8 mouse cellular contexts compared by ENCODE assay signal in genomic region chr4:119338861-119339361, GRCm38 (mm10). TPM values are rescaled to one million over a fixed set of nuclear protein-coding genes. Genes with fewer than 3 reads are reported as not detected.
DNase-seq lines count a peak whose midpoint lies in the region; ATAC-seq and TF ChIP-seq lines count a peak whose summit lies in the region.

No protein-coding gene starts in this region.

- H3K27me3 ChIP-seq in C2C12 (ENCODE audit: control insufficient read depth, insufficient read depth, insufficient read length): peaks cover 8% of the 10 kb centered on the region
- H3K27me3 ChIP-seq in heart, embryonic 13.5 days (replicated peaks): no peaks in the 10 kb centered on the region
- H3K27me3 ChIP-seq in liver, embryonic 16.5 days (ENCODE audit: control insufficient read depth, insufficient read depth, low read depth, low read length): no peaks in the 10 kb centered on the region
- no peaks in the 10 kb centered on the region for H3K27me3 ChIP-seq in neural tube, embryonic 12.5 days (replicated peaks)

- H3K4me2 ChIP-seq in heart, embryonic 13.5 days: peak overlapping the region; percentile 52
- H3K4me2 ChIP-seq in liver, embryonic 16.5 days (ENCODE audit: low read depth, low read length): no peak overlapping the region; the same call in 1 of the 2 replicates
- peak overlapping the region; percentile 24 for H3K4me2 ChIP-seq in neural tube, embryonic 12.5 days (replicated peaks)

- H3ac ChIP-seq in C2C12 (ENCODE audit: control insufficient read depth, insufficient read length, low read depth): no peak overlapping the region

- DNase-seq in R1 (ENCODE audit: low read depth, low spot score): peak; percentile 78
- peak; percentile 33 to 48 for DNase-seq in kidney, postnatal 25 days
- peak; percentile 69 for DNase-seq in thymus, postnatal 4 days

- ATAC-seq in common myeloid progenitor, adult 5-6 weeks (replicated peaks; ENCODE audit: low read depth, poor library complexity, severe bottlenecking): peak; percentile 86
- ATAC-seq in heart, embryonic 13.5 days (ENCODE audit: extremely low read depth, insufficient number of reproducible peaks, low FRiP score, low TSS enrichment): no peak
- 0 out of 2 replicates have a peak, but pooled peaks have one; percentile 9 for ATAC-seq in liver, embryonic 16.5 days (ENCODE audit: low read depth)
- peak; percentile 95 for ATAC-seq in neural tube, embryonic 12.5 days (ENCODE audit: low FRiP score, low read depth)

- H3K36me3 ChIP-seq in C2C12 (ENCODE audit: control insufficient read depth, insufficient read depth): no peaks in the 10 kb centered on the region
- H3K36me3 ChIP-seq in heart, embryonic 13.5 days: no peaks in the 10 kb centered on the region
- H3K36me3 ChIP-seq in liver, embryonic 16.5 days (ENCODE audit: control insufficient read depth, insufficient read depth): no peaks in the 10 kb centered on the region
- no peaks in the 10 kb centered on the region for H3K36me3 ChIP-seq in neural tube, embryonic 12.5 days

- no peak overlapping the region for H3K4me3 ChIP-seq in C2C12 (ENCODE audit: insufficient read depth, poor library complexity, severe bottlenecking)
- H3K4me3 ChIP-seq in heart, embryonic 13.5 days: no peak overlapping the region
- H3K4me3 ChIP-seq in liver, embryonic 16.5 days (ENCODE audit: low read depth, low read length): no peak overlapping the region
- no peak overlapping the region for H3K4me3 ChIP-seq in neural tube, embryonic 12.5 days

- H3K27ac ChIP-seq in heart, embryonic 13.5 days (replicated peaks): no peak overlapping the region
- no peak overlapping the region for H3K27ac ChIP-seq in liver, embryonic 16.5 days (ENCODE audit: low read length)
- H3K27ac ChIP-seq in neural tube, embryonic 12.5 days: no peak overlapping the region

- 8% methylated on average over 10 of the region's 10 CpGs for WGBS in heart, embryonic 13.5 days
- WGBS in liver, embryonic 16.5 days (ENCODE audit: insufficient replicate concordance): 5% methylated on average over 10 of the region's 10 CpGs
- 4% methylated on average over 10 of the region's 10 CpGs for WGBS in neural tube, embryonic 12.5 days

- H3K4me1 ChIP-seq in heart, embryonic 13.5 days: no peaks in the 10 kb centered on the region
- no peaks in the 10 kb centered on the region for H3K4me1 ChIP-seq in liver, embryonic 16.5 days (ENCODE audit: control insufficient read depth, low read depth, low read length)
- H3K4me1 ChIP-seq in neural tube, embryonic 12.5 days: no peaks in the 10 kb centered on the region

- TF ChIP-seq CTCF in C2C12 (IDR thresholded peaks at IDR 0.05; ENCODE audit: control insufficient read depth, insufficient read depth, insufficient read length): no peak

- H3K79me3 ChIP-seq in C2C12 (ENCODE audit: low read depth): no peaks in the 10 kb centered on the region

- peak overlapping the region; percentile 69 for H3K9ac ChIP-seq in heart, embryonic 13.5 days
- H3K9ac ChIP-seq in liver, embryonic 16.5 days (ENCODE audit: low read depth, low read length): no peak overlapping the region
- H3K9ac ChIP-seq in neural tube, embryonic 12.5 days: 0 out of 2 replicates have a peak overlapping the region, but pooled peaks have one; percentile 1

- no peaks in the 10 kb centered on the region for H3K79me2 ChIP-seq in C2C12 (ENCODE audit: control insufficient read depth, insufficient read depth)

- no peaks in the 10 kb centered on the region for H3K9me3 ChIP-seq in heart, embryonic 13.5 days
- H3K9me3 ChIP-seq in liver, embryonic 16.5 days (replicated peaks; ENCODE audit: control insufficient read depth, low read length): no peaks in the 10 kb centered on the region
- no peaks in the 10 kb centered on the region for H3K9me3 ChIP-seq in neural tube, embryonic 12.5 days

TF ChIP-seq in C2C12, 6 proteins besides CTCF, POLR2A, EP300 and RAD21:
- TF ChIP-seq FOSL1 (IDR thresholded peaks at IDR 0.05; ENCODE audit: insufficient read depth, low read length, poor library complexity, severe bottlenecking): no peak
- TF ChIP-seq CEBPB (IDR thresholded peaks at IDR 0.05; ENCODE audit: low read depth): peak; percentile 7

RNA-seq across cellular contexts. Expression of gene Ppih, which starts 18.6 kb away (rescaled TPM):
- 68.2 TPM for polyA plus RNA-seq in C2C12 (2012; fragmentation: generic; extraction: Trizol)
- 118 and 146 TPM in 2 replicates for total RNA-seq in common myeloid progenitor, adult 5-6 weeks (2017)
- 50.7 and 60.6 TPM in 2 replicates for polyA plus RNA-seq in heart, embryonic 13.5 days (2015; fragmentation: Nextera tagmentation; extraction: Ambion mirVana)
- 37.7 and 45.8 TPM in 2 replicates for polyA plus RNA-seq in liver, embryonic 16.5 days (2015; fragmentation: Nextera tagmentation; extraction: Ambion mirVana)
- polyA plus RNA-seq in neural tube, embryonic 12.5 days (2016; fragmentation: Nextera tagmentation; extraction: Ambion mirVana): 83.8 and 96.8 TPM in 2 replicates

RNA-seq across cellular contexts. Expression of gene Ybx1, which starts 44.5 kb away (rescaled TPM):
- polyA plus RNA-seq in C2C12 (2012; fragmentation: generic; extraction: Trizol): 818 TPM
- 1,378 and 1,487 TPM in 2 replicates for total RNA-seq in common myeloid progenitor, adult 5-6 weeks (2017)
- 536 TPM in 2 replicates for polyA plus RNA-seq in heart, embryonic 13.5 days (2015; fragmentation: Nextera tagmentation; extraction: Ambion mirVana)
- 150 and 152 TPM in 2 replicates for polyA plus RNA-seq in liver, embryonic 16.5 days (2015; fragmentation: Nextera tagmentation; extraction: Ambion mirVana)
- 1,187 and 1,308 TPM in 2 replicates for polyA plus RNA-seq in neural tube, embryonic 12.5 days (2016; fragmentation: Nextera tagmentation; extraction: Ambion mirVana)
